Mouse (Mus musculus): Measurements from ENCODE around the gene Olfr159. TPM values are rescaled to one million over a fixed set of nuclear protein-coding genes. Genes with fewer than 3 reads are reported as not detected.

The Olfr159 gene
- polyA plus RNA-seq, 1 experiment = not detected

DNA sequence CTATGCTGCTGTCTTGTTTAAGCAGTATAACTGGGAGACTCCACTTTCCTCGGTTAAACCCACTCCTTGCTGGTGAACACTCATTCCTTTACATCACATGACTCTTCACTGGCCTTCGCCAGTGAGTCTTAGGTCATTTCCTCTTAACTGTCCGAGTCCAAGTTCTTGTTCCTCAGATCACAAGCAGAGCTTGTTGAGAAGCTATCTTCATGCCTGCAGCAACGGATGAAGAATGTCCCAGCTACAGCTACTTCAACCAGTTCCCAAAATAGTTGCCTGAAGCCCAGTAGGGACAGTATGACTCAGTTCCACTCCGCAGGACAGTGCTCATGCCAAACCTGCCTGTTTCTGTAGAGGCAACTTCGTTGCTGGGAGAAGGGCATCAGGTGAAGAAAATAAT is 13.6 kb downstream of the Olfr159 start:
- Histone ChIP-seq H3K79me2 (ENCODE audit: control insufficient read depth, insufficient read depth) (no peaks in the 10 kb centered on the region), H3K79me3 (ENCODE audit: low read depth) (no peaks in the 10 kb centered on the region), H3K4me3 (ENCODE audit: insufficient read depth, poor library complexity, severe bottlenecking) (no peak overlapping the region), H3ac (ENCODE audit: control insufficient read depth, insufficient read length, low read depth) (no peak overlapping the region), H3K27me3 (ENCODE audit: control insufficient read depth, insufficient read depth, insufficient read length) (no peaks in the 10 kb centered on the region), H3K36me3 (ENCODE audit: control insufficient read depth, insufficient read depth) (no peaks in the 10 kb centered on the region)
- TF ChIP-seq USF1 (IDR thresholded peaks at IDR 0.05; ENCODE audit: low read depth) = no peak
- no peak for TF ChIP-seq FOSL1 (IDR thresholded peaks at IDR 0.05; ENCODE audit: insufficient read depth, low read length, poor library complexity, severe bottlenecking)
- no peak for TF ChIP-seq MYOD1 (IDR thresholded peaks at IDR 0.05; ENCODE audit: control insufficient read depth, insufficient read length, low read depth)
- no peak for TF ChIP-seq CEBPB (IDR thresholded peaks at IDR 0.05; ENCODE audit: low read depth)
- TF ChIP-seq MYOG (IDR thresholded peaks at IDR 0.05; ENCODE audit: control insufficient read depth, extremely low read depth, insufficient read length) = no peak
- TF ChIP-seq CTCF (IDR thresholded peaks at IDR 0.05; ENCODE audit: control insufficient read depth, insufficient read depth, insufficient read length) = no peak
- TF ChIP-seq MAX (IDR thresholded peaks at IDR 0.05) = no peak

DNA sequence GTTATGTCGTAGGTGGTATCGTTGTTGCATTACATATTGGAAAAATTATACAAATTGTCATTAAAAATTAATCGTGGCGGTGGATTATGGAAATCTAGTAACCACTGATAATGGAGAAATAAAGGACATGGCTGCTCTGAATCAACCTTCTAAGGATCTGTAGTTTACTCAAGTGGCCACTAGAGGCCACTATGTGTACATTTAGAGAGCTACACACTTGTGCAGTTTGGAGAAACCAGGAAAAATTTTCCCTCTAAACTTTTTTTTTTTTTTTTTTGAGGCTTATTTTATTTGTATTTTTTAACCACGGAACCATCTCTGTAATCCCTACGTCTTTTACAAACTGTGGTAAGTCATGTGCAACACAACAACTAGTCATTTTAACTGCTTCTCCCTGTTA is 25.6 kb downstream of the Olfr159 start:
- Histone ChIP-seq H3K79me2 (ENCODE audit: control insufficient read depth, insufficient read depth) (no peaks in the 10 kb centered on the region), H3K27me3 (ENCODE audit: control insufficient read depth, insufficient read depth, insufficient read length) (no peaks in the 10 kb centered on the region), H3ac (ENCODE audit: control insufficient read depth, insufficient read length, low read depth) (no peak overlapping the region), H3K79me3 (ENCODE audit: low read depth) (no peaks in the 10 kb centered on the region), H3K36me3 (ENCODE audit: control insufficient read depth, insufficient read depth) (no peaks in the 10 kb centered on the region), H3K4me3 (ENCODE audit: insufficient read depth, poor library complexity, severe bottlenecking) (no peak overlapping the region)
- no peak for TF ChIP-seq MYOD1 (IDR thresholded peaks at IDR 0.05; ENCODE audit: control insufficient read depth, insufficient read length, low read depth)
- no peak for TF ChIP-seq CEBPB (IDR thresholded peaks at IDR 0.05; ENCODE audit: low read depth)

DNA sequence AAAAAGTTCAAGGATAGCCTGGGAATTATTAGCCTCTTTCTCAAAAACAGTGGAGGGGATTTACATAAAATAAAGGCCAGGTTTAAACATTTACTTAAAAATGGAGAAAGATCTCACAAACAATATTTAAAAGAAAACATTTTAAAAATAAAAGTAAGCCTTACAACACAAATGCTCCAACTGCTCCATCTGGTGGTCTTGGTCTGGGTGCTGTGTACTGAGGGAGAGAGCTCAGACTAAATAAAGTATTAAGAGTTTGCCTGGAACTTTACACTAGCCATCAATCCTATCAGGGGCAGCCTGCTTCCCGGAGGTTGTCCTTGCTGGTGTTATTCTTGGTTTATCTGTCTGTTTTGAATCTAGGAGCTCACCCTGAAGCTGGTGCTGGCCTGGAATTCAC is 27.7 kb downstream of the Olfr159 start:
- TF ChIP-seq MAX (IDR thresholded peaks at IDR 0.05) = no peak
- TF ChIP-seq CTCF (IDR thresholded peaks at IDR 0.05; ENCODE audit: control insufficient read depth, insufficient read depth, insufficient read length) = no peak
- no peak for TF ChIP-seq MYOG (IDR thresholded peaks at IDR 0.05; ENCODE audit: control insufficient read depth, extremely low read depth, insufficient read length)
- no peak for TF ChIP-seq CEBPB (IDR thresholded peaks at IDR 0.05; ENCODE audit: low read depth)
- TF ChIP-seq USF1 (IDR thresholded peaks at IDR 0.05; ENCODE audit: low read depth) = no peak
- no peak for TF ChIP-seq MYOD1 (IDR thresholded peaks at IDR 0.05; ENCODE audit: control insufficient read depth, insufficient read length, low read depth)
- no peaks in the 10 kb centered on the region for H3K36me3 ChIP-seq (ENCODE audit: control insufficient read depth, insufficient read depth)
- H3K27me3 ChIP-seq (ENCODE audit: control insufficient read depth, insufficient read depth, insufficient read length) = no peaks in the 10 kb centered on the region
- H3ac ChIP-seq (ENCODE audit: control insufficient read depth, insufficient read length, low read depth) = no peak overlapping the region
- no peaks in the 10 kb centered on the region for H3K79me3 ChIP-seq (ENCODE audit: low read depth)
- H3K79me2 ChIP-seq (ENCODE audit: control insufficient read depth, insufficient read depth) = no peaks in the 10 kb centered on the region
- no peak overlapping the region for H3K4me3 ChIP-seq (ENCODE audit: insufficient read depth, poor library complexity, severe bottlenecking)

DNA sequence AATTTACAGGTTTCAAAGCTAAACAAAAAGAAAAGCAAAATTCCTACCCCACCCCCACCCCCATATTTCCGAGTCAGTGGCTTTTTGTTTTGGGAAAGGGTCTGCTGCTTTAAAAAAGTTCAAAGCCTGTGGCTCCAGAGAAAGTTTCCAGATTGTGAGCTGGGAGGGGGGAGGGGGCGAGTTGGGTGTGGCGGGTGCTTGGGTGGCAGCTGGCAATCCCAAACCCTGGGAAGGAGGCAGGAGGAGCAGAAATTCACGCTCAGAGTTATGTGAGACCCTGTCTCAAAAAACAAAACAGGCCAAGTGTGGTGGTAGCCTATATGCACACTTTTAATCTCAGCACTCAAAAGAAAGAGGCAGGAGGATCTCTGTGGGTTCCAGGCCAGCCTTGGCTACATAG is 28.2 kb downstream of the Olfr159 start:
- Histone ChIP-seq H3ac (ENCODE audit: control insufficient read depth, insufficient read length, low read depth) (no peak overlapping the region), H3K36me3 (ENCODE audit: control insufficient read depth, insufficient read depth) (no peaks in the 10 kb centered on the region), H3K4me3 (ENCODE audit: insufficient read depth, poor library complexity, severe bottlenecking) (no peak overlapping the region), H3K79me3 (ENCODE audit: low read depth) (no peaks in the 10 kb centered on the region), H3K79me2 (ENCODE audit: control insufficient read depth, insufficient read depth) (no peaks in the 10 kb centered on the region), H3K27me3 (ENCODE audit: control insufficient read depth, insufficient read depth, insufficient read length) (no peaks in the 10 kb centered on the region)
- no peak for TF ChIP-seq USF1 (IDR thresholded peaks at IDR 0.05; ENCODE audit: low read depth)
- TF ChIP-seq CTCF (IDR thresholded peaks at IDR 0.05; ENCODE audit: control insufficient read depth, insufficient read depth, insufficient read length) = no peak

DNA sequence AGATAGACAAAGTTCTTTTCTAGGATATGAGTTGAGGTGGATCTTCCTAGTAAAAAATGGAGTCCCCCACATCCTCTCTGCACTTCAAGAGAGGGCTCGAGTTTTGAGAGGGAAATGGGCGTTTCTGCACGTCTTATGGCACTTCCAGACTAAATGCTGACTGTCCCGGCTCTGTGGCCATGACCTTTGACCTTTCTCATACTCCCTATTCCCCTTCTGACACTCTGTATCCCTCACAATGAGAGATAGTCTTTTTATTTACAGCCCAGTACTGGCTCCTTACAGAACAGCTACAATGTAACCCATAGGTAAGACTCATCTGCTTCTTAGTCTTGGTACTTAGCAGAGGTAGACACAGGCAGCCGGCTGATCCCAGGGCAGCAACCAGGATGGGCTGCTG is 29.3 kb downstream of the Olfr159 start:
- Histone ChIP-seq H3K79me2 (ENCODE audit: control insufficient read depth, insufficient read depth) (no peaks in the 10 kb centered on the region), H3ac (ENCODE audit: control insufficient read depth, insufficient read length, low read depth) (no peak overlapping the region), H3K79me3 (ENCODE audit: low read depth) (no peaks in the 10 kb centered on the region), H3K36me3 (ENCODE audit: control insufficient read depth, insufficient read depth) (no peaks in the 10 kb centered on the region), H3K4me3 (ENCODE audit: insufficient read depth, poor library complexity, severe bottlenecking) (no peak overlapping the region), H3K27me3 (ENCODE audit: control insufficient read depth, insufficient read depth, insufficient read length) (no peaks in the 10 kb centered on the region)
- TF ChIP-seq MYOD1 (IDR thresholded peaks at IDR 0.05; ENCODE audit: control insufficient read depth, insufficient read length, low read depth) (no peak), CEBPB (IDR thresholded peaks at IDR 0.05; ENCODE audit: low read depth) (no peak)

DNA sequence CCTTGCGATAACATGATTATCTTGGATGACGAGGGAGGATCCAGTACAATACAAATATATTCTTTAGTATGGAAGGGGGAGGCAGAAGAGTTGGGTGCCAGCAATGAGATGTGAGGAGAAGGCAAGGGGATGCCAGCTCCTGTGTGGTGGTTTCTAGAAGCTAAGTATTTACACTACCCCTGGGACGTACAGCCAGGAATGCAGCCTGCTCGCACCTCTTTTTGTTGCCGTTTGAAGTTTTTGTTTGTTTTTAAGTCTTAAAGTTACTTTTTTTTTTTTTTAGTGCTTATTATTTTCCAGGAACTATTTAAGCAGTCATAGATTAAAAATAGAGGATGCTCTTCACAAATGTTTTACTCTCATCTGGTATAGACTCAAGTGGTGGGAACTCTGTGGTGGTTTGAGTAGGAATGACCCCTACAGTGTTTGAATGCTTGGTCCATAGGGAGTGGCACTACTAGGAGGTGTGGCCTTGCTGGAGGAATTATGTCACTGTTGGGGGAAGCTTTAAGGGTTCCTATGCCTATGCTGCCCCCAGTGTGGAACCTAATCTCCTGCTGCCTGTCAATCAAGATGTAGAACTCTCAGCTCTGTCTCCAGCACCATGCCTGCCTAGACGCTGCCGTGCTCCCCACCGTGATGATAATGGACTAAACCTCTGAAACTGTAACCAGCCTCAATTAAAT is 31.7 kb downstream of the Olfr159 start:
- Histone ChIP-seq H3K79me2 (ENCODE audit: control insufficient read depth, insufficient read depth) (no peaks in the 10 kb centered on the region), H3K36me3 (ENCODE audit: control insufficient read depth, insufficient read depth) (no peaks in the 10 kb centered on the region), H3K27me3 (ENCODE audit: control insufficient read depth, insufficient read depth, insufficient read length) (no peaks in the 10 kb centered on the region), H3K4me3 (ENCODE audit: insufficient read depth, poor library complexity, severe bottlenecking) (no peak overlapping the region), H3K79me3 (ENCODE audit: low read depth) (no peaks in the 10 kb centered on the region), H3ac (ENCODE audit: control insufficient read depth, insufficient read length, low read depth) (no peak overlapping the region)
- TF ChIP-seq MYOG (IDR thresholded peaks at IDR 0.05; ENCODE audit: control insufficient read depth, extremely low read depth, insufficient read length) (no peak), MAX (IDR thresholded peaks at IDR 0.05) (no peak), MYOD1 (IDR thresholded peaks at IDR 0.05; ENCODE audit: control insufficient read depth, insufficient read length, low read depth) (no peak), USF1 (IDR thresholded peaks at IDR 0.05; ENCODE audit: low read depth) (no peak), CTCF (IDR thresholded peaks at IDR 0.05; ENCODE audit: control insufficient read depth, insufficient read depth, insufficient read length) (no peak), CEBPB (IDR thresholded peaks at IDR 0.05; ENCODE audit: low read depth) (no peak), FOSL1 (IDR thresholded peaks at IDR 0.05; ENCODE audit: insufficient read depth, low read length, poor library complexity, severe bottlenecking) (no peak)

Data from C2C12 (cell line).